Mouse (Mus musculus): ENCODE data around the gene Ppa2. TPM values are rescaled to one million over a fixed set of nuclear protein-coding genes. Genes with fewer than 3 reads are reported as not detected.

The Ppa2 gene
- polyA plus RNA-seq, 1 experiment from 2014 or later = 91.5 TPM

- no peaks in the 10 kb centered on the region for H3K9me3 ChIP-seq
- DNase-seq (ENCODE audit: extremely low spot score, low spot score) = no peak
- no peak overlapping the region for H3K27ac ChIP-seq
- no peaks in the 10 kb centered on the region for H3K4me1 ChIP-seq
- no peak overlapping the region for H3K4me3 ChIP-seq
- 92% methylated on average over 8 of the region's 8 CpGs for WGBS
- H3K36me3 ChIP-seq (replicated peaks) = no peaks in the 10 kb centered on the region
- no peaks in the 10 kb centered on the region for H3K27me3 ChIP-seq (ENCODE audit: poor library complexity, severe bottlenecking)
Measured at GRCm38 (mm10) chr3:133411768-133412167, 101.9 kb downstream of the Ppa2 start.

GRCm38 (mm10) chr3:133414747-133415146 lies 104.8 kb downstream of the Ppa2 start:
- WGBS = 94% methylated on average over 4 of the region's 4 CpGs
- no peak overlapping the region for H3K27ac ChIP-seq
- no peaks in the 10 kb centered on the region for H3K36me3 ChIP-seq (replicated peaks)
- no peaks in the 10 kb centered on the region for H3K9me3 ChIP-seq
- H3K4me3 ChIP-seq = no peak overlapping the region
- H3K4me1 ChIP-seq = no peaks in the 10 kb centered on the region
- H3K27me3 ChIP-seq (ENCODE audit: poor library complexity, severe bottlenecking) = no peaks in the 10 kb centered on the region
- no peak for DNase-seq (ENCODE audit: extremely low spot score, low spot score)

GRCm38 (mm10) chr3:133423073-133423472 lies 113.2 kb downstream of the Ppa2 start:
- no peaks in the 10 kb centered on the region for H3K36me3 ChIP-seq (replicated peaks)
- H3K4me1 ChIP-seq = no peaks in the 10 kb centered on the region
- H3K4me3 ChIP-seq = no peak overlapping the region
- H3K27ac ChIP-seq = no peak overlapping the region
- H3K27me3 ChIP-seq (ENCODE audit: poor library complexity, severe bottlenecking) = no peaks in the 10 kb centered on the region
- no peak for DNase-seq (ENCODE audit: extremely low spot score, low spot score)
- no peaks in the 10 kb centered on the region for H3K9me3 ChIP-seq

Other genes with a start within 250 kb of the Ppa2 start
- 23.7 and 24.5 TPM in 2 replicates for gene Ints12, start 218.3 kb upstream of the Ppa2 start, polyA plus RNA-seq (2016; fragmentation: Nextera tagmentation; extraction: Ambion mirVana)
- gene Gstcd, start 218.1 kb upstream of the Ppa2 start, polyA plus RNA-seq (2016; fragmentation: Nextera tagmentation; extraction: Ambion mirVana) = 8.8 and 10.0 TPM in 2 replicates
- 0.02 and 0.10 TPM in 2 replicates for gene Arhgef38, start 75.2 kb upstream of the Ppa2 start, polyA plus RNA-seq (2016; fragmentation: Nextera tagmentation; extraction: Ambion mirVana)
- gene Tet2, start 235.0 kb downstream of the Ppa2 start, polyA plus RNA-seq (2016; fragmentation: Nextera tagmentation; extraction: Ambion mirVana) = 14.7 and 15.4 TPM in 2 replicates